Mouse (Mus musculus) NIH3T3 (cell line): ENCODE measurements around the gene Mterf1a.
A peak's percentile ranks its signal among the peaks of the same experiment; 100 is the strongest.
"Not testable (repeated sequence)": the region's sequence is repeated elsewhere in the genome, so short reads cannot be mapped to it uniquely, and the experiment has no call there.

Experiments
- DNase-seq: peaks from one replicate; pipeline ENCODE4 v3.0.0-alpha.2; 2012; ENCODE audit warnings: low read depth

Mterf1a gene

GRCm38 (mm10) chr5:3893459-3894293, at the start of gene Mterf1a:
Mterf1a (minus strand) TSS chr5:3893933.
- peak; percentile 50 for DNase-seq

- not testable (repeated sequence) for DNase-seq
These were observed 49.4 kb upstream of the Mterf1a start for GRCm38 (mm10) chr5:3943169-3943568.

GRCm38 (mm10) chr5:3941240-3941639, 47.5 kb upstream of the Mterf1a start:
- DNase-seq = no peak

GRCm38 (mm10) chr5:3939335-3939734, 45.6 kb upstream of the Mterf1a start:
- no peak for DNase-seq

GRCm38 (mm10) chr5:3938905-3939304, 45.2 kb upstream of the Mterf1a start:
- no peak for DNase-seq

- DNase-seq = no peak
These were observed 42.2 kb upstream of the Mterf1a start for GRCm38 (mm10) chr5:3935778-3936554.

- no peak for DNase-seq
These were observed 41.5 kb upstream of the Mterf1a start for GRCm38 (mm10) chr5:3935266-3935665.

GRCm38 (mm10) chr5:3933551-3933950, 39.8 kb upstream of the Mterf1a start:
- DNase-seq = no peak

GRCm38 (mm10) chr5:3931636-3932035, 37.9 kb upstream of the Mterf1a start:
- no peak for DNase-seq

GRCm38 (mm10) chr5:3930760-3931159, 37.0 kb upstream of the Mterf1a start:
- DNase-seq = no peak

- peak; percentile 52 for DNase-seq
These were observed 34.9 kb upstream of the Mterf1a start for GRCm38 (mm10) chr5:3928690-3929046.

- DNase-seq = peak; percentile 77
These were observed 34.3 kb upstream of the Mterf1a start, which contains the start of gene Akap9 for GRCm38 (mm10) chr5:3927801-3928689. Akap9 (plus strand) TSS chr5:3928054.

- DNase-seq = no peak
These were observed 32.9 kb upstream of the Mterf1a start for GRCm38 (mm10) chr5:3926666-3927065.

- DNase-seq = no peak
These were observed 28.6 kb upstream of the Mterf1a start for GRCm38 (mm10) chr5:3922350-3922749.

GRCm38 (mm10) chr5:3905471-3905870, 11.7 kb upstream of the Mterf1a start:
- DNase-seq = no peak

GRCm38 (mm10) chr5:3894294-3894619, 524 bp upstream of the Mterf1a start:
- not testable (repeated sequence) for DNase-seq

GRCm38 (mm10) chr5:3889201-3889600, 4.5 kb downstream of the Mterf1a start:
- DNase-seq = peak; percentile 34

GRCm38 (mm10) chr5:3886862-3887261, 6.9 kb downstream of the Mterf1a start:
- not testable (repeated sequence) for DNase-seq

GRCm38 (mm10) chr5:3873485-3873884, 20.2 kb downstream of the Mterf1a start:
- peak; percentile 29 for DNase-seq

- DNase-seq = no peak
These were observed 21.4 kb downstream of the Mterf1a start for GRCm38 (mm10) chr5:3872348-3872747.

- DNase-seq = peak; percentile 47
These were observed 23.6 kb downstream of the Mterf1a start for GRCm38 (mm10) chr5:3870161-3870560.

GRCm38 (mm10) chr5:3845026-3845425, 48.7 kb downstream of the Mterf1a start, which contains the start of gene Lrrd1:
Lrrd1 (plus strand) TSS chr5:3845173.
- DNase-seq = no peak
